Mouse (Mus musculus): ENCODE data around the gene Spa17. TPM values are rescaled to one million over a fixed set of nuclear protein-coding genes. Genes with fewer than 3 reads are reported as not detected.

The Spa17 gene
- total RNA-seq (2017), result 5.9 and 15.3 TPM in 2 replicates

- ATAC-seq (replicated peaks; ENCODE audit: low read depth, poor library complexity, severe bottlenecking), result peak; percentile 93
Observed at GRCm38 (mm10) chr9:37613182-37613910, at the start of gene Spa17. Spa17 (minus strand) TSS chr9:37613722.

GRCm38 (mm10) chr9:37663210-37663609 lies 49.7 kb upstream of the Spa17 start:
- no peak for ATAC-seq (replicated peaks; ENCODE audit: low read depth, poor library complexity, severe bottlenecking)

GRCm38 (mm10) chr9:37659413-37659812 lies 45.9 kb upstream of the Spa17 start:
- ATAC-seq (replicated peaks; ENCODE audit: low read depth, poor library complexity, severe bottlenecking), result no peak

GRCm38 (mm10) chr9:37656931-37657481 lies 43.5 kb upstream of the Spa17 start, which contains the start of gene Tbrg1:
Tbrg1 (minus strand) TSS chr9:37657312.
- ATAC-seq (replicated peaks; ENCODE audit: low read depth, poor library complexity, severe bottlenecking), result peak; percentile 86

GRCm38 (mm10) chr9:37656439-37656881 lies 42.9 kb upstream of the Spa17 start:
- ATAC-seq (replicated peaks; ENCODE audit: low read depth, poor library complexity, severe bottlenecking), result peak; percentile 53

- no peak for ATAC-seq (replicated peaks; ENCODE audit: low read depth, poor library complexity, severe bottlenecking)
Observed at GRCm38 (mm10) chr9:37655961-37656360, 42.4 kb upstream of the Spa17 start.

- no peak for ATAC-seq (replicated peaks; ENCODE audit: low read depth, poor library complexity, severe bottlenecking)
Observed at GRCm38 (mm10) chr9:37653836-37654235, 40.3 kb upstream of the Spa17 start.

- no peak for ATAC-seq (replicated peaks; ENCODE audit: low read depth, poor library complexity, severe bottlenecking)
Observed at GRCm38 (mm10) chr9:37650639-37651038, 37.1 kb upstream of the Spa17 start.

- no peak for ATAC-seq (replicated peaks; ENCODE audit: low read depth, poor library complexity, severe bottlenecking)
Observed at GRCm38 (mm10) chr9:37646246-37646645, 32.7 kb upstream of the Spa17 start.

GRCm38 (mm10) chr9:37638721-37639120 lies 25.2 kb upstream of the Spa17 start:
- no peak for ATAC-seq (replicated peaks; ENCODE audit: low read depth, poor library complexity, severe bottlenecking)

- 0 out of 2 replicates have a peak, but pooled peaks have one; percentile 7 for ATAC-seq (replicated peaks; ENCODE audit: low read depth, poor library complexity, severe bottlenecking)
Observed at GRCm38 (mm10) chr9:37636800-37637542, 23.4 kb upstream of the Spa17 start.

GRCm38 (mm10) chr9:37636335-37636734 lies 22.8 kb upstream of the Spa17 start:
- peak; percentile 98 for ATAC-seq (replicated peaks; ENCODE audit: low read depth, poor library complexity, severe bottlenecking)

GRCm38 (mm10) chr9:37634269-37634668 lies 20.7 kb upstream of the Spa17 start:
- ATAC-seq (replicated peaks; ENCODE audit: low read depth, poor library complexity, severe bottlenecking), result no peak

- no peak for ATAC-seq (replicated peaks; ENCODE audit: low read depth, poor library complexity, severe bottlenecking)
Observed at GRCm38 (mm10) chr9:37632305-37632704, 18.8 kb upstream of the Spa17 start.

GRCm38 (mm10) chr9:37629941-37630340 lies 16.4 kb upstream of the Spa17 start:
- ATAC-seq (replicated peaks; ENCODE audit: low read depth, poor library complexity, severe bottlenecking), result 0 out of 2 replicates have a peak, but pooled peaks have one; percentile 58

GRCm38 (mm10) chr9:37628581-37628980 lies 15.1 kb upstream of the Spa17 start:
- no peak for ATAC-seq (replicated peaks; ENCODE audit: low read depth, poor library complexity, severe bottlenecking)

GRCm38 (mm10) chr9:37627263-37627662 lies 13.7 kb upstream of the Spa17 start:
- ATAC-seq (replicated peaks; ENCODE audit: low read depth, poor library complexity, severe bottlenecking), result no peak

- no peak for ATAC-seq (replicated peaks; ENCODE audit: low read depth, poor library complexity, severe bottlenecking)
Observed at GRCm38 (mm10) chr9:37626103-37626567, 12.6 kb upstream of the Spa17 start.

- no peak for ATAC-seq (replicated peaks; ENCODE audit: low read depth, poor library complexity, severe bottlenecking)
Observed at GRCm38 (mm10) chr9:37625641-37626040, 12.1 kb upstream of the Spa17 start.

GRCm38 (mm10) chr9:37625129-37625528 lies 11.6 kb upstream of the Spa17 start:
- no peak for ATAC-seq (replicated peaks; ENCODE audit: low read depth, poor library complexity, severe bottlenecking)

GRCm38 (mm10) chr9:37624502-37624901 lies 11.0 kb upstream of the Spa17 start:
- no peak for ATAC-seq (replicated peaks; ENCODE audit: low read depth, poor library complexity, severe bottlenecking)

Data from common myeloid progenitor, adult 5-6 weeks (primary cell).